Mouse (Mus musculus): ENCODE results near the gene Rnpepl1. TPM values are rescaled to one million over a fixed set of nuclear protein-coding genes. Genes with fewer than 3 reads are reported as not detected.
"Not testable (repeated sequence)": the region's sequence is repeated elsewhere in the genome, so short reads cannot be mapped to it uniquely, and the experiment has no call there.

Gene Rnpepl1
- polyA plus RNA-seq, 1 experiment, result 43.1 TPM

- no peak for DNase-seq (ENCODE audit: extremely low spot score in 1 of 2, low spot score in 1 of 2)
These were observed 25.9 kb downstream of the Rnpepl1 start for GRCm38 (mm10) chr1:92936467-92936866.

GRCm38 (mm10) chr1:92937797-92938196, 27.2 kb downstream of the Rnpepl1 start:
- no peak for DNase-seq (ENCODE audit: extremely low spot score in 1 of 2, low spot score in 1 of 2)

- no peak for DNase-seq (ENCODE audit: extremely low spot score in 1 of 2, low spot score in 1 of 2)
These were observed 29.2 kb downstream of the Rnpepl1 start for GRCm38 (mm10) chr1:92939746-92940145.

GRCm38 (mm10) chr1:92943219-92943989, 32.8 kb downstream of the Rnpepl1 start:
- DNase-seq (ENCODE audit: extremely low spot score in 1 of 2, low spot score in 1 of 2), result no peak

GRCm38 (mm10) chr1:92947966-92948365, 37.4 kb downstream of the Rnpepl1 start:
- no peak for DNase-seq (ENCODE audit: extremely low spot score in 1 of 2, low spot score in 1 of 2)

- DNase-seq (ENCODE audit: extremely low spot score in 1 of 2, low spot score in 1 of 2), result no peak
These were observed 38.8 kb downstream of the Rnpepl1 start for GRCm38 (mm10) chr1:92949426-92949825.

GRCm38 (mm10) chr1:92950607-92951006, 40.0 kb downstream of the Rnpepl1 start, which contains the start of gene Gpr35:
Gene Gpr35, plus strand, starts transcription at chr1:92950865.
- no peak for DNase-seq (ENCODE audit: extremely low spot score in 1 of 2, low spot score in 1 of 2)

GRCm38 (mm10) chr1:92953641-92954040, 43.1 kb downstream of the Rnpepl1 start:
- no peak for DNase-seq (ENCODE audit: extremely low spot score in 1 of 2, low spot score in 1 of 2)

- peak; percentile 55 to 90 for DNase-seq (ENCODE audit: extremely low spot score in 1 of 2, low spot score in 1 of 2)
These were observed 46.2 kb downstream of the Rnpepl1 start for GRCm38 (mm10) chr1:92956571-92957335.

- DNase-seq (ENCODE audit: extremely low spot score in 1 of 2, low spot score in 1 of 2), result no peak
These were observed 48.4 kb downstream of the Rnpepl1 start for GRCm38 (mm10) chr1:92958999-92959398.

GRCm38 (mm10) chr1:92970791-92971190, 60.2 kb downstream of the Rnpepl1 start:
- not testable (repeated sequence) for DNase-seq (ENCODE audit: extremely low spot score in 1 of 2, low spot score in 1 of 2)

- no peak for DNase-seq (ENCODE audit: extremely low spot score in 1 of 2, low spot score in 1 of 2)
These were observed 61.6 kb downstream of the Rnpepl1 start for GRCm38 (mm10) chr1:92971879-92972795.

GRCm38 (mm10) chr1:92972854-92973253, 62.3 kb downstream of the Rnpepl1 start:
- peak in 1 of 2 experiments; percentile 33 for DNase-seq (ENCODE audit: extremely low spot score in 1 of 2, low spot score in 1 of 2)

Other genes starting within 250 kb of the Rnpepl1 start
- 60.9 and 64.8 TPM in 2 replicates for gene Gpc1, start 79.1 kb upstream of the Rnpepl1 start, polyA plus RNA-seq (2012; rRNA removed)
- 0.17 and 0.34 TPM in 2 replicates for gene Ankmy1, start 7.9 kb upstream of the Rnpepl1 start, polyA plus RNA-seq (2012; rRNA removed)
- 45.5 and 47.4 TPM in 2 replicates for gene Dusp28, start 3.8 kb upstream of the Rnpepl1 start, polyA plus RNA-seq (2012; rRNA removed)
- 35.3 and 39.4 TPM in 2 replicates for gene Capn10, start 23.6 kb downstream of the Rnpepl1 start, polyA plus RNA-seq (2012; rRNA removed)
- gene Gpr35, start 40.1 kb downstream of the Rnpepl1 start, polyA plus RNA-seq (2012; rRNA removed), result 0.36 and 0.40 TPM in 2 replicates
- not detected in 2 replicates for gene Aqp12, start 95.6 kb downstream of the Rnpepl1 start, polyA plus RNA-seq (2012; rRNA removed)
- gene Kif1a, start 191.2 kb downstream of the Rnpepl1 start, polyA plus RNA-seq (2012; rRNA removed), result 305 and 323 TPM in 2 replicates
- gene Agxt, start 224.5 kb downstream of the Rnpepl1 start, polyA plus RNA-seq (2012; rRNA removed), result not detected in 2 replicates